Mouse (Mus musculus) intestine, postnatal 0 days (tissue): ENCODE measurements around the gene Gsdma. TPM values are rescaled to one million over a fixed set of nuclear protein-coding genes. Genes with fewer than 3 reads are reported as not detected.

Source experiments
- ATAC-seq: fragments of 200-750 bp; cut with Nextera tagmentation; 2 replicates; pipeline ENCODE4 v1.8.0; 2017; ENCODE audit warnings: mild to moderate bottlenecking, moderate TSS enrichment, moderate library complexity
- H3K27ac ChIP-seq: fragments of 300-500 bp; sonication (generic); 2 replicates; pipeline ENCODE4 v1.5.1; 2014; ENCODE audit warnings: mild to moderate bottlenecking, low read depth, low read length, moderate library complexity
- H3K27me3 ChIP-seq: fragments of 300-500 bp; sonication (generic); replicated peaks from 2 replicates; pipeline ENCODE4 v1.6.1; 2014; ENCODE audit warnings: low read length, mixed read lengths; ENCODE audit not compliant: control insufficient read depth, insufficient read depth
- H3K36me3 ChIP-seq: fragments of 300-500 bp; sonication (generic); 2 replicates; pipeline ENCODE4 v1.6.1; 2014; ENCODE audit warnings: mild to moderate bottlenecking, moderate library complexity; ENCODE audit not compliant: control insufficient read depth, insufficient read depth
- H3K4me1 ChIP-seq: fragments of 300-500 bp; sonication (generic); replicated peaks from 2 replicates; pipeline ENCODE4 v1.6.1; 2014; ENCODE audit warnings: antibody characterized with exemption, low read length, mixed read lengths; ENCODE audit not compliant: control insufficient read depth, insufficient read depth
- H3K4me2 ChIP-seq: fragments of 300-500 bp; sonication (generic); replicated peaks from 2 replicates; pipeline ENCODE4 v1.6.1; 2014; ENCODE audit warnings: low read depth, mild to moderate bottlenecking, moderate library complexity
- H3K4me3 ChIP-seq: fragments of 300-500 bp; sonication (generic); 2 replicates; pipeline ENCODE4 v1.5.1; 2014; ENCODE audit warnings: low read depth, low read length
- H3K9ac ChIP-seq: fragments of 300-500 bp; sonication (generic); 2 replicates; pipeline ENCODE4 v1.6.1; 2014; ENCODE audit warnings: mild to moderate bottlenecking, low read depth, low read length
- H3K9me3 ChIP-seq: fragments of 300-500 bp; sonication (generic); 2 replicates; pipeline ENCODE4 v1.6.1; 2016; ENCODE audit warnings: mixed run types; ENCODE audit not compliant: control insufficient read depth
- CTCF ChIP-seq: sonication (generic); IDR thresholded peaks from 2 replicates; pipeline ENCODE4 v1.5.1; 2016; ENCODE audit warnings: low read depth, mild to moderate bottlenecking, control low read depth, antibody characterized with exemption, moderate library complexity
- WGBS: fragments of 180-500 bp; shearing (Covaris S2); extraction: QIAGEN DNeasy Blood & Tissue Kit; methylation state at CpG from one replicate; pipeline ENCODE4 v1.1.7; 2014; 5-methylcytosine and 5-hydroxymethylcytosine counted together
- polyA plus RNA-seq: library from polyadenylated mRNA; unstranded; fragments of >200 nt; fragmentation: Nextera tagmentation; extraction: Ambion mirVana; gene quantifications from 2 replicates; pipeline ENCODE4 v1.2.1, GENCODE M21; 2015

Gsdma gene
- polyA plus RNA-seq, 1 experiment from 2014 or later, result 0.38 TPM

DNA sequence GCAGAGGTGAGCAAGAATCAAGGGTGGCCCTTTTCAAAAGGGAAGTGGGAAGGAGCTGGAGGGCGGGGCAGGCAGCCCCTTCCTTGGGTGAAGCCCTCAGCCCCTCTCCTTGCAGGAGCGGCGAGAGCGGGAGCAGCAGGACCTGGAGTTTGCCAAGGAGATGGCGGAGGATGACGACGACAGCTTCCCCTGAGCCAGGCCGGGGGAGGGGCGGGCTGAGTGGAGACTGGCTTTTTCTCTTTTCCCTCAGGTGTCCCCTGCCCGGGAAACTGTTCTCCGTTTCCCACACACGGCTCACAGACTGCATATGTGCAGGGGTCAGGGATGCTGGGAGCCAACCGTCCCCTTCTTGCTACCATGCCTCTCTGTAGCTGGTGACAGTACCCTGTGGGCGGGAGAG lies 31.3 kb downstream of the Gsdma start:
- no peak for TF ChIP-seq CTCF
- Histone ChIP-seq H3K27ac (no peak overlapping the region), H3K27me3 (no peaks in the 10 kb centered on the region), H3K4me2 (no peak overlapping the region), H3K4me3 (no peak overlapping the region), H3K36me3 (peaks cover 57% of the 10 kb centered on the region), H3K9ac (no peak overlapping the region), H3K9me3 (no peaks in the 10 kb centered on the region), H3K4me1 (no peaks in the 10 kb centered on the region)
- ATAC-seq, result no peak
- WGBS, result 67% methylated on average over 14 of the region's 14 CpGs

DNA sequence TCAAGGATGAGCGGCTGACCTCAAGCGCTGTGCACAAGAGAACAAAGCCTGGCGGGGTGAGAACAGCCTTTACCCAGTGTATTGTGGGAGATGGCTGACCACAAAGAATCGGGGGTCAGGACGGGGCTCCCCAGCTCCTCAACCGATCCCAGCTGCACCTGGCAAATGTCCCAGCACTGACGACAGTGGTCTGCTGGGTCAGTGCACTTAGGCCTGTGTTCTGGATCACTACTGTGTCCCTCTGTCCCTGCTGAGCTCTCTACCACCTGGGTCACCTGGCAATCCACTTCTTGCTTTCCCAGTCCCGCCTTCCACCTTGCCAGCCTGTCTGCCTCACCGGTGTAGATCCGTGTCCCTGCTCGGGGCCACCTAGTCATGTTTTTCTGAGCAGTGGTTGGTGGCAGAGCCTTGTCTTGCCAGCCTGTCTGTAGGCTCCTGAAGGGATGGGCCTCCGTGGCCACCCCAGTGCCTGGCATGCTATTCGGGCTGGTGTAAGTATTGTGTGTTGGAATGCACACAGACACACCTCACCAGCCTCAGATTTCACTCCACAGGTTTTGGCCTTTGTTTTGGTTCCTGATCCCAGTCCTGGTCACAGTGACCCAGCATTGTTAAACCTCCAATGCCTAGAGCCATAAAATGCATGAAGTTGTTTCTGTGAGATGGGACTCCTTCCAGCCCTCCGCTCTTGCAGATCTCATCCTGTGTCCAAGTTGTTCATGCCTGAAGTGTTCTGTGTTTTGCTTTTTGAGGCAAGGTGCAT lies 32.5 kb downstream of the Gsdma start:
- no peaks in the 10 kb centered on the region for H3K4me1 ChIP-seq
- 0 out of 2 replicates have a peak overlapping the region, but pooled peaks have one; percentile 15 for H3K27ac ChIP-seq
- no peaks in the 10 kb centered on the region for H3K9me3 ChIP-seq
- TF ChIP-seq CTCF, result no peak
- H3K36me3 ChIP-seq, result peaks cover 45% of the 10 kb centered on the region
- H3K4me3 ChIP-seq, result no peak overlapping the region
- 81% methylated on average over 14 of the region's 14 CpGs for WGBS
- no peak overlapping the region for H3K4me2 ChIP-seq
- H3K27me3 ChIP-seq, result no peaks in the 10 kb centered on the region
- ATAC-seq, result no peak
- H3K9ac ChIP-seq, result no peak overlapping the region

DNA sequence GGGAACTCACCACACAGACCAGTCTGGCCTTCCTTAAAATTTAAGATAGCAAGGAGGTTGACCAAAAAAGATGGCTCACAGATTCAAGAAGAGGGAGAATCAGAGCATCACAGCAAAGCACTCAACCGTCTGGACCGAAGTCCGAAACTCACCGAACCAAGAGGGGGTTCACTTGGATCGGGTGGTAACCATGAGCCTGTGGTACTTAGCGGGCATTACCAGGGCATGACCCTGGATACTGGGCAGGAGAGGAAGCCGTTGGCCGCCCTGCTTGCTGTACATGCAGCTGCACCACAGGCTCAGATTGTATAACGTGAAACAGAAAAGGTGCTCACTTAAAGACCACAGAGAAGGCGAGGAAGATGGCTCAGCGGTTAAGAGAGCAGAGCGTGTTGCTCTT lies 33.1 kb downstream of the Gsdma start:
- TF ChIP-seq CTCF, result no peak
- no peak overlapping the region for H3K27ac ChIP-seq
- WGBS, result 89% methylated on average over 12 of the region's 12 CpGs
- peaks cover 39% of the 10 kb centered on the region for H3K36me3 ChIP-seq
- no peak overlapping the region for H3K9ac ChIP-seq
- no peaks in the 10 kb centered on the region for H3K4me1 ChIP-seq
- no peaks in the 10 kb centered on the region for H3K9me3 ChIP-seq
- no peaks in the 10 kb centered on the region for H3K27me3 ChIP-seq
- H3K4me2 ChIP-seq, result no peak overlapping the region
- ATAC-seq, result no peak
- H3K4me3 ChIP-seq, result no peak overlapping the region

DNA sequence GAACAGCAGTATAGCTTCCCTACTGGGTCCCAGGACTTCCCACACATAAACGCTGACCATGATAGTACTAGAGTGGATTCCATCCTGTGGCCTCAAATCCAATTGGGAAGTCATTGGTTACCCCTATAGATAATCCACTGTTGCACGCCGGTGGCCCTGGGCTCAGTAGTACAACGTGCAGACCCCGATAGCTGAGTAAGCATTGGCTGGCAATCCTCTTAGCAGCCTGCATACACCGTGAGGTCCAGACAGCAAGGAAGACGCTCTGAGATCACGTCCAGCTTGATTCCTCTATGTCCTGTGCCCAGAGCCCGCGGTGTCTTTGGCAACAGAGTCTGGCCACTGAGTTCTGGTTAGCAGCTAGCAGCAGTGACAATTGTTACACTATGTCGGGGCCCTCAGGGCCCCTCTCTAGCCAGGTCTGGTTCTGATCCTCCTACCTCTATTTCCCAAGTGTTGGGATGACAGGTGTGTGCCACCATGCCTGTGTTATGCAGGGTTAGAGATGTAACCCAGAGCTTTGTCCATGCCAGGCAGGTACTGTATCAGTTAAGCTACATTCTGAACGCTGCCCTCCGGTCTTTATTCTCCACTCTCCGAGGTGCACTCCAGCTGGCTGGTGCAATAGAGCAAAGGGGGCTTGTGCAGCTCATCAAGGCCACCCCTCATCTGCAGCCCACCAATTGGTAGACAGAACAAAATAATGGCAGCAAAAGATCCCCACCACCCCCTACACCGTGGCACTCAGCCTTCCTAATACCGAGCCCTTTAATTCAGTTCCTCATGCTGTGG lies 34.9 kb downstream of the Gsdma start:
- Histone ChIP-seq H3K27me3 (no peaks in the 10 kb centered on the region), H3K27ac (no peak overlapping the region), H3K4me2 (no peak overlapping the region), H3K36me3 (peaks cover 22% of the 10 kb centered on the region), H3K4me1 (no peaks in the 10 kb centered on the region), H3K4me3 (no peak overlapping the region), H3K9ac (no peak overlapping the region), H3K9me3 (no peaks in the 10 kb centered on the region)
- TF ChIP-seq CTCF, result no peak
- 85% methylated on average over 16 of the region's 16 CpGs for WGBS
- no peak for ATAC-seq

DNA sequence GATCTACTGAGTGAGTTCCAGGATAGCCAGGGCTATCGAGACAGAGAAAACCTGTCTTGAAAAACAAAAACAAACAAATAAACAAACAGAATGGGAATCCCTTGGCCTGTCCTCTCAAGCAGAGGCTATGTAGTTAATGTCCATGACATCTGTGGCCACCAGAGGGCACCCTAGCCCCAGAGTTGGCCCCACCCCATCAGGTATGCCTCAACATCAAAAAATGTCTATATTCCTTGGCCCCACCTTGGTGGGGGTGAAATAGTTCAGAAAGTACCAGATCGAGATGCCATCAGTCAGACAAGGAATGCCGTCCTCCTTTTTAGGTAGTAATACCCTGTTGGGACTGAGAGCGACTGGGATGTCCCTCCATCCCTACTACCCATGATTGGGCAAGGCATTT lies 35.8 kb downstream of the Gsdma start:
- Histone ChIP-seq H3K4me3 (no peak overlapping the region), H3K36me3 (peaks cover 22% of the 10 kb centered on the region), H3K9me3 (no peaks in the 10 kb centered on the region), H3K9ac (no peak overlapping the region), H3K27me3 (no peaks in the 10 kb centered on the region), H3K4me2 (no peak overlapping the region), H3K27ac (no peak overlapping the region), H3K4me1 (no peaks in the 10 kb centered on the region)
- WGBS, result 36% methylated on average over 4 of the region's 4 CpGs
- peak; percentile 27; the same call in 1 of the 2 replicates for ATAC-seq
- TF ChIP-seq CTCF, result peak; percentile 93

DNA sequence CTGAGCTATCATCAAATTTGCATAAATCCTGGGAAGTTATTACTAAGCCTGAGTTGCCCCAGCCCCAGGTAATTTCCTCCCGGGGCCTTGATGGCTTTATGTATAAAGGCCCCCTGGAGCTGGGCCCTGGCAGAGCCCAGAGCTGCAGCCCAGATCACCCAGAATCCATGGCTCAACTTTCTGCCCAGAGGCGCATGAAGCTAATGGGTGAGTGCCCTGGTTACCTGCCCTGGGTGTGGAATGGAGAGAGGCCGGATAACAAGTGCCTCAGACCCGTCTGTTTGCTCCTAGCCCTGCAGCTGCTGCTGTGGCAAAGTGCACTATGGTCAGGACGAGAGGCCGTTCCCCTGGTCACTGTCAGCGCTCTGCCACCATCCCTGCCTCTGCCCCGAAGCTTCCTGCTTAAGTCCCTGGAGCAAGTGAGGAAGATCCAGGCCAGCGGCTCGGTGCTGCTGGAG lies 37.1 kb downstream of the Gsdma start, which contains the start of gene Csf3:
Csf3 (plus strand) TSS at position 51 of the 458 bp plus-strand sequence.
- peaks cover 21% of the 10 kb centered on the region for H3K36me3 ChIP-seq
- H3K4me1 ChIP-seq, result no peaks in the 10 kb centered on the region
- no peak within 1 kb of the TSS for H3K9ac ChIP-seq
- H3K9me3 ChIP-seq, result no peaks in the 10 kb centered on the region
- H3K27ac ChIP-seq, result no peak within 1 kb of the TSS
- no peak within 1 kb of the TSS for H3K4me3 ChIP-seq
- ATAC-seq, result no peak
- 44% methylated on average over 10 of the region's 10 CpGs for WGBS
- no peak for TF ChIP-seq CTCF
- H3K27me3 ChIP-seq, result no peaks in the 10 kb centered on the region
- no peak within 1 kb of the TSS for H3K4me2 ChIP-seq
